Mouse (Mus musculus) hindbrain, embryonic 11.5 days (tissue): Measurements from ENCODE around the gene Gm45717. TPM values are rescaled to one million over a fixed set of nuclear protein-coding genes. Genes with fewer than 3 reads are reported as not detected.

ENCODE experiments used
- ATAC-seq: fragments of 200-750 bp; cut with Nextera tagmentation; 2 replicates; pipeline ENCODE4 v1.8.0; 2017; ENCODE audit warnings: mild to moderate bottlenecking, moderate TSS enrichment, moderate library complexity; ENCODE audit not compliant: low FRiP score
- DNase-seq: peaks from one replicate; pipeline ENCODE4 v3.0.0-alpha.2; 2015; ENCODE audit warnings: low spot score
- H3K27ac ChIP-seq: fragments of 300-500 bp; sonication (generic); 2 replicates; pipeline ENCODE4 v1.5.1; 2014; ENCODE audit warnings: mild to moderate bottlenecking, low read depth, low read length
- H3K27me3 ChIP-seq: fragments of 300-500 bp; sonication (generic); 2 replicates; pipeline ENCODE4 v1.6.1; 2014; ENCODE audit warnings: mild to moderate bottlenecking, low read length, moderate library complexity, mixed read lengths; ENCODE audit not compliant: control insufficient read depth, insufficient read depth
- H3K36me3 ChIP-seq: fragments of 300-500 bp; sonication (generic); 2 replicates; pipeline ENCODE4 v1.6.1; 2014; ENCODE audit warnings: mild to moderate bottlenecking, low read length, moderate library complexity, mixed read lengths; ENCODE audit not compliant: control insufficient read depth, insufficient read depth
- H3K4me1 ChIP-seq: fragments of 300-500 bp; sonication (generic); replicated peaks from 2 replicates; pipeline ENCODE4 v1.6.1; 2014; ENCODE audit warnings: low read length, mixed read lengths; ENCODE audit not compliant: control insufficient read depth, insufficient read depth
- H3K4me2 ChIP-seq: fragments of 300-500 bp; sonication (generic); replicated peaks from 2 replicates; pipeline ENCODE4 v1.6.1; 2014; ENCODE audit warnings: mild to moderate bottlenecking, low read depth, low read length
- H3K4me3 ChIP-seq: fragments of 300-500 bp; sonication (generic); 2 replicates; pipeline ENCODE4 v1.5.1; 2014; ENCODE audit warnings: low read depth, low read length
- H3K9ac ChIP-seq: fragments of 300-500 bp; sonication (generic); 2 replicates; pipeline ENCODE4 v1.6.1; 2014; ENCODE audit warnings: low read depth, low read length
- H3K9me3 ChIP-seq: fragments of 300-500 bp; sonication (generic); 2 replicates; pipeline ENCODE4 v1.6.1; 2016; ENCODE audit warnings: low read length; ENCODE audit not compliant: control insufficient read depth
- WGBS: fragments of 180-500 bp; shearing (Covaris S2); extraction: QIAGEN DNeasy Blood & Tissue Kit; methylation state at CpG from one replicate; pipeline ENCODE4 v1.1.7; 2014; 5-methylcytosine and 5-hydroxymethylcytosine counted together
- polyA plus RNA-seq: library from polyadenylated mRNA; unstranded; fragments of >200 nt; fragmentation: Nextera tagmentation; extraction: Ambion mirVana; gene quantifications from 2 replicates; pipeline ENCODE4 v1.2.1, GENCODE M21; 2014

Gene Gm45717
- polyA plus RNA-seq, 1 experiment from 2014 or later, result not detected

- 81% methylated on average over 6 of the region's 6 CpGs for WGBS
- DNase-seq (no peak), ATAC-seq (no peak)
- Histone ChIP-seq H3K4me1 (no peaks in the 10 kb centered on the region; the same call in 1 of the 2 replicates), H3K4me3 (no peak overlapping the region), H3K27ac (no peak overlapping the region), H3K36me3 (no peaks in the 10 kb centered on the region), H3K9me3 (no peaks in the 10 kb centered on the region), H3K4me2 (no peak overlapping the region), H3K27me3 (no peaks in the 10 kb centered on the region), H3K9ac (no peak overlapping the region)
These were observed 4.0 kb downstream of the Gm45717 start for GRCm38 (mm10) chr7:140951765-140952164.

GRCm38 (mm10) chr7:140951051-140951450, 4.7 kb downstream of the Gm45717 start:
- no peaks in the 10 kb centered on the region; the same call in 1 of the 2 replicates for H3K4me1 ChIP-seq
- no peak for ATAC-seq
- no peaks in the 10 kb centered on the region for H3K27me3 ChIP-seq
- no peak overlapping the region for H3K9ac ChIP-seq
- 47% methylated on average over 8 of the region's 8 CpGs for WGBS
- DNase-seq, result no peak
- no peak overlapping the region; the same call in 1 of the 2 replicates for H3K27ac ChIP-seq
- H3K9me3 ChIP-seq, result no peaks in the 10 kb centered on the region
- no peak overlapping the region for H3K4me2 ChIP-seq
- H3K4me3 ChIP-seq, result no peak overlapping the region
- no peaks in the 10 kb centered on the region for H3K36me3 ChIP-seq

GRCm38 (mm10) chr7:140949824-140950530, 5.8 kb downstream of the Gm45717 start, which contains the start of gene Ifitm5:
Gene Ifitm5 (minus strand): TSS chr7:140950291.
- Histone ChIP-seq H3K4me3 (no peak within 1 kb of the TSS), H3K9ac (no peak within 1 kb of the TSS), H3K4me2 (no peak within 1 kb of the TSS), H3K9me3 (no peaks in the 10 kb centered on the region), H3K27ac (no peak within 1 kb of the TSS; the same call in 1 of the 2 replicates), H3K4me1 (no peaks in the 10 kb centered on the region; the same call in 1 of the 2 replicates), H3K36me3 (no peaks in the 10 kb centered on the region), H3K27me3 (no peaks in the 10 kb centered on the region)
- WGBS, result 88% methylated on average over 16 of the region's 16 CpGs
- ATAC-seq (no peak), DNase-seq (no peak)

- Histone ChIP-seq H3K4me1 (no peaks in the 10 kb centered on the region; the same call in 1 of the 2 replicates), H3K36me3 (no peaks in the 10 kb centered on the region), H3K4me3 (no peak overlapping the region), H3K9ac (no peak overlapping the region), H3K9me3 (no peaks in the 10 kb centered on the region), H3K27me3 (no peaks in the 10 kb centered on the region), H3K27ac (no peak overlapping the region), H3K4me2 (no peak overlapping the region)
- no peak for ATAC-seq
- 87% methylated on average over 6 of the region's 6 CpGs for WGBS
- no peak for DNase-seq
These were observed 6.5 kb downstream of the Gm45717 start for GRCm38 (mm10) chr7:140949255-140949654.

- H3K36me3 ChIP-seq, result no peaks in the 10 kb centered on the region
- no peaks in the 10 kb centered on the region; the same call in 1 of the 2 replicates for H3K4me1 ChIP-seq
- WGBS, result 89% methylated on average over 8 of the region's 8 CpGs
- no peak overlapping the region for H3K27ac ChIP-seq
- no peak overlapping the region for H3K9ac ChIP-seq
- H3K4me3 ChIP-seq, result no peak overlapping the region
- ATAC-seq (no peak), DNase-seq (no peak)
- no peaks in the 10 kb centered on the region for H3K9me3 ChIP-seq
- no peak overlapping the region for H3K4me2 ChIP-seq
- no peaks in the 10 kb centered on the region; the same call in 1 of the 2 replicates for H3K27me3 ChIP-seq
These were observed 7.6 kb downstream of the Gm45717 start for GRCm38 (mm10) chr7:140948161-140948560.

- H3K9ac ChIP-seq, result no peak overlapping the region
- no peaks in the 10 kb centered on the region for H3K9me3 ChIP-seq
- 64% methylated on average over 7 of the region's 7 CpGs for WGBS
- H3K4me3 ChIP-seq, result no peak overlapping the region
- no peaks in the 10 kb centered on the region for H3K36me3 ChIP-seq
- H3K27ac ChIP-seq, result no peak overlapping the region
- no peaks in the 10 kb centered on the region; the same call in 1 of the 2 replicates for H3K4me1 ChIP-seq
- no peaks in the 10 kb centered on the region; the same call in 1 of the 2 replicates for H3K27me3 ChIP-seq
- DNase-seq (no peak), ATAC-seq (no peak)
- H3K4me2 ChIP-seq, result no peak overlapping the region
These were observed 8.8 kb downstream of the Gm45717 start for GRCm38 (mm10) chr7:140946980-140947379.

- Histone ChIP-seq H3K4me2 (no peak overlapping the region), H3K4me1 (no peaks in the 10 kb centered on the region; the same call in 1 of the 2 replicates), H3K9ac (no peak overlapping the region), H3K36me3 (no peaks in the 10 kb centered on the region), H3K4me3 (no peak overlapping the region), H3K27me3 (no peaks in the 10 kb centered on the region; the same call in 1 of the 2 replicates), H3K27ac (no peak overlapping the region), H3K9me3 (no peaks in the 10 kb centered on the region)
- WGBS, result 89% methylated on average over 10 of the region's 10 CpGs
- no peak for DNase-seq
- ATAC-seq, result no peak
These were observed 9.4 kb downstream of the Gm45717 start for GRCm38 (mm10) chr7:140946311-140946710.

GRCm38 (mm10) chr7:140945247-140945646, 10.5 kb downstream of the Gm45717 start:
- ATAC-seq, result no peak
- H3K9me3 ChIP-seq, result no peaks in the 10 kb centered on the region
- no peak overlapping the region for H3K4me2 ChIP-seq
- no peaks in the 10 kb centered on the region; the same call in 1 of the 2 replicates for H3K27me3 ChIP-seq
- H3K9ac ChIP-seq, result no peak overlapping the region
- H3K4me3 ChIP-seq, result no peak overlapping the region
- no peak for DNase-seq
- H3K4me1 ChIP-seq, result no peaks in the 10 kb centered on the region
- no peak overlapping the region for H3K27ac ChIP-seq
- 90% methylated on average over 5 of the region's 5 CpGs for WGBS
- H3K36me3 ChIP-seq, result no peaks in the 10 kb centered on the region

GRCm38 (mm10) chr7:140944236-140944635, 11.5 kb downstream of the Gm45717 start:
- Histone ChIP-seq H3K27me3 (no peaks in the 10 kb centered on the region; the same call in 1 of the 2 replicates), H3K9me3 (no peaks in the 10 kb centered on the region), H3K9ac (no peak overlapping the region), H3K36me3 (no peaks in the 10 kb centered on the region), H3K27ac (no peak overlapping the region), H3K4me2 (no peak overlapping the region), H3K4me1 (no peaks in the 10 kb centered on the region), H3K4me3 (no peak overlapping the region)
- ATAC-seq, result no peak
- WGBS, result 89% methylated on average over 7 of the region's 7 CpGs
- DNase-seq, result no peak
